Mouse (Mus musculus) ovary, adult 18-20 months (tissue): ENCODE results near the gene Muc3.
"Not testable (repeated sequence)": the region's sequence is repeated elsewhere in the genome, so short reads cannot be mapped to it uniquely, and the experiment has no call there.

ENCODE experiments used
- DNase-seq: peaks from one replicate; pipeline ENCODE4 v3.0.0; 2022; ENCODE audit warnings: low spot score, mixed read lengths

The Muc3 gene

GRCm38 (mm10) chr5:137122686-137123193 lies 26.4 kb downstream of the Muc3 start:
- peak; percentile 31 for DNase-seq

- no peak for DNase-seq
Observed at GRCm38 (mm10) chr5:137121280-137121679, 27.8 kb downstream of the Muc3 start.

- DNase-seq = no peak
Observed at GRCm38 (mm10) chr5:137118878-137119277, 30.2 kb downstream of the Muc3 start.

GRCm38 (mm10) chr5:137117994-137118393 lies 31.1 kb downstream of the Muc3 start:
- not testable (repeated sequence) for DNase-seq

GRCm38 (mm10) chr5:137116987-137117386 lies 32.1 kb downstream of the Muc3 start:
- no peak for DNase-seq

GRCm38 (mm10) chr5:137115866-137116847 lies 33.0 kb downstream of the Muc3 start, which contains the start of gene Trim56:
Trim56 (minus strand) TSS chr5:137116209.
- DNase-seq = peak; percentile 60

- no peak for DNase-seq
Observed at GRCm38 (mm10) chr5:137114891-137115561, 34.1 kb downstream of the Muc3 start.

- no peak for DNase-seq
Observed at GRCm38 (mm10) chr5:137111542-137112408, 37.3 kb downstream of the Muc3 start.

GRCm38 (mm10) chr5:137110863-137111262 lies 38.3 kb downstream of the Muc3 start:
- no peak for DNase-seq

- DNase-seq = no peak
Observed at GRCm38 (mm10) chr5:137109941-137110593, 39.1 kb downstream of the Muc3 start.

- no peak for DNase-seq
Observed at GRCm38 (mm10) chr5:137108111-137108510, 41.0 kb downstream of the Muc3 start.

- no peak for DNase-seq
Observed at GRCm38 (mm10) chr5:137107670-137108069, 41.5 kb downstream of the Muc3 start.

- no peak for DNase-seq
Observed at GRCm38 (mm10) chr5:137107024-137107423, 42.1 kb downstream of the Muc3 start.

GRCm38 (mm10) chr5:137106434-137106833 lies 42.7 kb downstream of the Muc3 start:
- DNase-seq = no peak

- DNase-seq = no peak
Observed at GRCm38 (mm10) chr5:137103969-137104368, 45.2 kb downstream of the Muc3 start.

GRCm38 (mm10) chr5:137102575-137103522 lies 46.3 kb downstream of the Muc3 start:
- DNase-seq = peak; percentile 26

GRCm38 (mm10) chr5:137102078-137102477 lies 47.0 kb downstream of the Muc3 start:
- DNase-seq = no peak

GRCm38 (mm10) chr5:137100660-137101059 lies 48.5 kb downstream of the Muc3 start:
- DNase-seq = no peak

GRCm38 (mm10) chr5:137098418-137098817 lies 50.7 kb downstream of the Muc3 start:
- DNase-seq = no peak

GRCm38 (mm10) chr5:137096037-137096436 lies 53.1 kb downstream of the Muc3 start:
- DNase-seq = no peak
